Mouse (Mus musculus) cerebral cortex, adult 2 months (tissue): ENCODE measurements around the gene Gm17482.

ENCODE experiments used
- WGBS: fragments of 180-500 bp; shearing (Covaris S2); methylation state at CpG from one replicate; pipeline ENCODE4 v1.1.7; 2018; 5-methylcytosine and 5-hydroxymethylcytosine counted together

Gene Gm17482

GRCm38 (mm10) chr6:115291823-115292222 is 64.7 kb downstream of the Gm17482 start:
- WGBS: 56% methylated on average over 6 of the region's 6 CpGs

DNA sequence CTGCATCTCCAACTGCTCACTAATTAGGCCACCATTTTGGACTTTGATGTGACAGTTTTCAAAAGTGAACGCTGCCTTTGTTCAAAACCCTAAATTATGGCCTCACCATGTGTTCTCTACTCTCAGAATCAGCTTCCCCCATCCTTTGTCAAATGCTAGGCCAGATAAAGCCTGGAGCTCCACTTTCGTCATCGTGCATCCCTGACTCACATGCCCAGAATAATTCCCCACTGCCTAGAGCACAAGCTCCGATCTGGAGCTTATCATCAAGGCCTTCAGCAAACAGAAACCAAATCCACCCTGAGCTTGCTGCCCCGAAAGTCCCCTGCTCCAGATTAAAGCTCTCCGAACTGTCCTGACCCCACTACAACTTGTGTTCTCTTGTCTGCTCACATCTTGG is 65.5 kb downstream of the Gm17482 start:
- 43% methylated on average over 6 of the region's 6 CpGs for WGBS

DNA sequence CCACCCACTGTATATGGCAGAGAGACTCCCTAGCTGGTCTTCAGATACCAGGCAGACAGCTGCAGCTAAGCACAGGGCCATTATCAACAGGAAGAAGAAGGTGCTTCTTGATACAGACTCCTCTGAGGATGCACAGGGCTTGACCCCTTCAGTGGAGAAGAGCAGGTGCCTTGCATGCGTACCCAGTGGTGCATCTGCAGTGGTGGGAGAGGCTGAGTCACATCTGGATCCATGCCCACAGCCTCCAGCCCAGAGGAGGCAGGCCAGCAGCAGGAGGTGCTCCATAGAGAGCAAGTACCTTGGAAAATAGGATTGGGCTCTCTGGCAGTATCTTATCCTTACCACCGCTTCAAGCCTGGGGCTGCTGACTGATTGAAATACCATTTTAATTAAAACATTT is 66.7 kb downstream of the Gm17482 start:
- 57% methylated on average over 2 of the region's 2 CpGs for WGBS

DNA sequence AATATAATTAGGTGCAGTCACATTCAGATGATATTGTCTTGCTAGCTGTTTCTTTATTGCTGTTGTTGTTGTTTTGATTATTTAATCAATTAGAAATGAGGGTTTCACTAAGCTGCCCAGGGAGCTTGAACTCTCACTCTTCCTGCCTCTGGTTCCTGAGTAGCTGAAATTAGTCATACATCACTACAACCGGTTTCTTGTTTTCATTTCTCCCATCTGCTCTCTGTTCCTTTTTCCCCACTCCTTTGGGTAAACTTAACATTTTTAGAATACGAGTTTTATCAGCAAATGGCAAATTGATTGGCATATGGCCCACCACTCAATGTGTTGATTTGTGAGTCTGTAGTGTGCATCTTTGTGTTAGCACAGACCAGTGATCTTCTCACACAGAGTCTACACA is 80.0 kb downstream of the Gm17482 start:
- WGBS: 51% methylated on average over 2 of the region's 2 CpGs
